Comparison of ENCODE assay signal across 10 mouse cellular contexts in genomic region chrX:166518345-166518744, GRCm38 (mm10). TPM values are rescaled to one million over a fixed set of nuclear protein-coding genes. Genes with fewer than 3 reads are reported as not detected.
DNase-seq lines count a peak whose midpoint lies in the region; ATAC-seq and TF ChIP-seq lines count a peak whose summit lies in the region.
"Had no signal": no experiment of that assay in that cellular context is flagged by ENCODE, and none has a peak within 500 bp of the region (broad histone marks: within the 10 kb centered on the region; RNA-seq: fewer than 3 reads in every experiment).

TSS of gene Tceanc (minus strand) at chrX:166518567.

- H3K4me1 ChIP-seq in forebrain, embryonic 10.5 days, result peaks cover 4% of the 10 kb centered on the region; the same call in 1 of the 2 replicates
- no peaks in the 10 kb centered on the region for H3K4me1 ChIP-seq in forebrain, embryonic 13.5 days
- 0 out of 2 replicates have a peak, but pooled peaks cover 7% of the 10 kb centered on the region for H3K4me1 ChIP-seq in kidney, embryonic 15.5 days
- peaks cover 8% of the 10 kb centered on the region for H3K4me1 ChIP-seq in G1E (ENCODE audit: insufficient read depth, low read depth, low read length)
- H3K4me1 ChIP-seq in hindbrain, postnatal 0 days (ENCODE audit: insufficient read depth, low read length), result no peaks in the 10 kb centered on the region

- no peak for TF ChIP-seq CTCF in G1E (IDR thresholded peaks at IDR 0.05; ENCODE audit: low read depth, low read length)
- TF ChIP-seq CTCF in hindbrain, postnatal 0 days (IDR thresholded peaks at IDR 0.05; ENCODE audit: low read depth), result no peak

- H3K4me3 ChIP-seq in forebrain, embryonic 10.5 days, result no peak within 1 kb of the TSS
- no peak within 1 kb of the TSS for H3K4me3 ChIP-seq in forebrain, embryonic 13.5 days
- H3K4me3 ChIP-seq in kidney, embryonic 15.5 days (replicated peaks), result no peak within 1 kb of the TSS
- no peak within 1 kb of the TSS for H3K4me3 ChIP-seq in G1E (ENCODE audit: low read depth, low read length)
- H3K4me3 ChIP-seq in hindbrain, postnatal 0 days (ENCODE audit: low read length), result no peak within 1 kb of the TSS

- peaks cover 87% of the 10 kb centered on the region for H3K27me3 ChIP-seq in forebrain, embryonic 10.5 days (ENCODE audit: poor library complexity, severe bottlenecking)
- H3K27me3 ChIP-seq in forebrain, embryonic 13.5 days, result peaks cover 14% of the 10 kb centered on the region; the same call in 1 of the 2 replicates
- peaks cover 32% of the 10 kb centered on the region for H3K27me3 ChIP-seq in kidney, embryonic 15.5 days
- no peaks in the 10 kb centered on the region for H3K27me3 ChIP-seq in G1E (ENCODE audit: insufficient read depth, low read length)
- H3K27me3 ChIP-seq in hindbrain, postnatal 0 days (ENCODE audit: insufficient read depth, low read length), result no peaks in the 10 kb centered on the region

- H3K27ac ChIP-seq in forebrain, embryonic 10.5 days, result no peak within 1 kb of the TSS
- no peak within 1 kb of the TSS for H3K27ac ChIP-seq in forebrain, embryonic 13.5 days
- H3K27ac ChIP-seq in kidney, embryonic 15.5 days, result no peak within 1 kb of the TSS
- H3K27ac ChIP-seq in hindbrain, postnatal 0 days, result no peak within 1 kb of the TSS

- ATAC-seq in forebrain, embryonic 13.5 days, result no peak
- no peak for ATAC-seq in kidney, embryonic 15.5 days (replicated peaks; ENCODE audit: low FRiP score)
- no peak for ATAC-seq in G1E (ENCODE audit: extremely low read depth, insufficient number of reproducible peaks, low FRiP score, poor library complexity, severe bottlenecking)
- ATAC-seq in hindbrain, postnatal 0 days, result no peak
- ATAC-seq: inflammation-experienced regulatory T-cells, adult 6 months had no signal

- no peaks in the 10 kb centered on the region for H3K9me3 ChIP-seq in forebrain, embryonic 10.5 days
- H3K9me3 ChIP-seq in forebrain, embryonic 13.5 days (replicated peaks), result no peaks in the 10 kb centered on the region
- H3K9me3 ChIP-seq in kidney, embryonic 15.5 days (replicated peaks), result no peaks in the 10 kb centered on the region
- H3K9me3 ChIP-seq in G1E (replicated peaks), result no peaks in the 10 kb centered on the region
- no peaks in the 10 kb centered on the region for H3K9me3 ChIP-seq in hindbrain, postnatal 0 days (ENCODE audit: low read length)

- H3K4me2 ChIP-seq in forebrain, embryonic 13.5 days, result no peak within 1 kb of the TSS
- H3K4me2 ChIP-seq in kidney, embryonic 15.5 days, result no peak within 1 kb of the TSS
- no peak within 1 kb of the TSS for H3K4me2 ChIP-seq in hindbrain, postnatal 0 days (ENCODE audit: low read depth, low read length)

- no peak within 1 kb of the TSS for H3K9ac ChIP-seq in forebrain, embryonic 13.5 days
- no peak within 1 kb of the TSS for H3K9ac ChIP-seq in kidney, embryonic 15.5 days
- H3K9ac ChIP-seq in hindbrain, postnatal 0 days (replicated peaks; ENCODE audit: low read length), result no peak within 1 kb of the TSS

- 86% methylated on average over 16 of the region's 16 CpGs for WGBS in forebrain, embryonic 10.5 days
- WGBS in forebrain, embryonic 13.5 days, result 75% methylated on average over 16 of the region's 16 CpGs
- 71% methylated on average over 16 of the region's 16 CpGs for WGBS in kidney, embryonic 15.5 days
- WGBS in hindbrain, postnatal 0 days, result 64% methylated on average over 16 of the region's 16 CpGs

- H3K36me3 ChIP-seq in forebrain, embryonic 10.5 days (replicated peaks), result no peaks in the 10 kb centered on the region
- no peaks in the 10 kb centered on the region for H3K36me3 ChIP-seq in forebrain, embryonic 13.5 days (ENCODE audit: poor library complexity, severe bottlenecking)
- H3K36me3 ChIP-seq in kidney, embryonic 15.5 days, result no peaks in the 10 kb centered on the region
- no peaks in the 10 kb centered on the region for H3K36me3 ChIP-seq in G1E (replicated peaks)
- no peaks in the 10 kb centered on the region for H3K36me3 ChIP-seq in hindbrain, postnatal 0 days (ENCODE audit: insufficient read depth, low read length)

- no peak for DNase-seq in forebrain, embryonic 10.5 days (ENCODE audit: extremely low spot score, low spot score)
- peak; percentile 10 to 11 for DNase-seq in kidney, postnatal 4 days
- DNase-seq in G1E (ENCODE audit: low spot score), result no peak
- DNase-seq in hindbrain, postnatal 0 days (ENCODE audit: low spot score), result peak; percentile 14
- DNase-seq in right cerebral cortex, postnatal 14 days, result no peak
- no peak for DNase-seq in right cerebral cortex, adult 2 months (ENCODE audit: low spot score in 2 of 2)
- DNase-seq: liver had no signal

RNA-seq across cellular contexts. Expression of gene Tceanc, which starts in this region (rescaled TPM):
- polyA plus RNA-seq in forebrain, embryonic 10.5 days (2016; fragmentation: Nextera tagmentation; extraction: Ambion mirVana), result 12.4 TPM in 2 replicates
- 9.6 and 10.7 TPM in 2 replicates for polyA plus RNA-seq in forebrain, embryonic 13.5 days (2015; fragmentation: Nextera tagmentation; extraction: Ambion mirVana)
- 8.7 and 8.8 TPM in 2 replicates for polyA plus RNA-seq in kidney, embryonic 15.5 days (2015; fragmentation: Nextera tagmentation; extraction: Ambion mirVana)
- 15.8 and 19.1 TPM in 2 replicates for total RNA-seq in G1E (2014; fragmentation: Nextera tagmentation)
- total RNA-seq in G1E (2017), result 10.8 and 12.6 TPM in 2 replicates
- polyA plus RNA-seq in G1E (2012), result 0.86 and 0.91 TPM in 2 replicates
- total RNA-seq in hindbrain, postnatal 0 days (2014; rRNA removed), result 3.7 and 4.5 TPM in 2 replicates
- polyA plus RNA-seq in hindbrain, postnatal 0 days (2015; fragmentation: Nextera tagmentation; extraction: Ambion mirVana), result 3.9 and 4.0 TPM in 2 replicates

Comparison
In these comparisons a context has a peak if more than half of its experiments do, and no peak if none do; other contexts are left out.
1. DNase-seq: peak in kidney, postnatal 4 days (2 of 2) and hindbrain, postnatal 0 days (single experiment); none in forebrain, embryonic 10.5 days (single experiment), G1E (single experiment), right cerebral cortex, postnatal 14 days (single experiment) and right cerebral cortex, adult 2 months (0 of 2).